Mouse (Mus musculus): ENCODE data around the gene Barx1. TPM values are rescaled to one million over a fixed set of nuclear protein-coding genes. Genes with fewer than 3 reads are reported as not detected.

Gene Barx1
- polyA plus RNA-seq, 1 experiment from 2014 or later: 5.7 TPM

GRCm38 (mm10) chr13:48686666-48687065 is 23.9 kb downstream of the Barx1 start:
- H3K27ac ChIP-seq: no peak overlapping the region
- 40% methylated on average over 5 of the region's 5 CpGs for WGBS
- ATAC-seq (ENCODE audit: low FRiP score): no peak

GRCm38 (mm10) chr13:48691991-48692390 is 29.2 kb downstream of the Barx1 start:
- Histone ChIP-seq H3K4me3 (no peak overlapping the region), H3K9ac (no peak overlapping the region), H3K4me2 (replicated peaks) (no peak overlapping the region), H3K36me3 (no peaks in the 10 kb centered on the region), H3K27me3 (0 out of 2 replicates have a peak, but pooled peaks cover 5% of the 10 kb centered on the region), H3K9me3 (replicated peaks) (peaks cover 12% of the 10 kb centered on the region; the same call in 1 of the 2 replicates), H3K4me1 (0 out of 2 replicates have a peak, but pooled peaks cover 2% of the 10 kb centered on the region), H3K27ac (no peak overlapping the region)
- ATAC-seq (ENCODE audit: low FRiP score): no peak
- WGBS: 61% methylated on average over 2 of the region's 2 CpGs

More at GRCm38 (mm10) chr13:48686666-48687065, 23.9 kb downstream of the Barx1 start:
- Histone ChIP-seq H3K27me3 (peaks cover 9% of the 10 kb centered on the region; the same call in 1 of the 2 replicates), H3K4me1 (peaks cover 5% of the 10 kb centered on the region), H3K9me3 (replicated peaks) (peaks cover 12% of the 10 kb centered on the region; the same call in 1 of the 2 replicates), H3K4me3 (no peak overlapping the region), H3K36me3 (no peaks in the 10 kb centered on the region), H3K4me2 (replicated peaks) (no peak overlapping the region), H3K9ac (no peak overlapping the region)

GRCm38 (mm10) chr13:48694090-48695064 is 31.6 kb downstream of the Barx1 start:
- Histone ChIP-seq H3K9me3 (replicated peaks) (peaks cover 12% of the 10 kb centered on the region; the same call in 1 of the 2 replicates), H3K36me3 (no peaks in the 10 kb centered on the region), H3K4me3 (no peak overlapping the region), H3K27ac (no peak overlapping the region), H3K4me1 (0 out of 2 replicates have a peak, but pooled peaks cover 2% of the 10 kb centered on the region), H3K9ac (no peak overlapping the region), H3K4me2 (replicated peaks) (no peak overlapping the region), H3K27me3 (0 out of 2 replicates have a peak, but pooled peaks cover 5% of the 10 kb centered on the region)
- 68% methylated on average over 27 of the region's 27 CpGs for WGBS
- ATAC-seq (ENCODE audit: low FRiP score): no peak

- ATAC-seq (ENCODE audit: low FRiP score): peak; percentile 76
- Histone ChIP-seq H3K36me3 (no peaks in the 10 kb centered on the region), H3K27me3 (peaks cover 8% of the 10 kb centered on the region), H3K4me1 (peaks cover 5% of the 10 kb centered on the region; the same call in 1 of the 2 replicates), H3K9me3 (replicated peaks) (no peaks in the 10 kb centered on the region), H3K9ac (peak overlapping the region; percentile 53), H3K27ac (no peak overlapping the region), H3K4me3 (peak overlapping the region; percentile 30), H3K4me2 (replicated peaks) (peak overlapping the region; percentile 50)
- 2% methylated on average over 19 of the region's 21 CpGs for WGBS
Observed at GRCm38 (mm10) chr13:48706385-48706951, 43.7 kb downstream of the Barx1 start.

- Histone ChIP-seq H3K4me3 (no peak overlapping the region), H3K4me2 (replicated peaks) (no peak overlapping the region), H3K9me3 (replicated peaks) (no peaks in the 10 kb centered on the region), H3K27me3 (0 out of 2 replicates have a peak, but pooled peaks cover 2% of the 10 kb centered on the region), H3K36me3 (no peaks in the 10 kb centered on the region), H3K4me1 (peaks cover 3% of the 10 kb centered on the region; the same call in 1 of the 2 replicates), H3K9ac (no peak overlapping the region), H3K27ac (no peak overlapping the region)
- WGBS: 76% methylated on average over 2 of the region's 2 CpGs
- no peak for ATAC-seq (ENCODE audit: low FRiP score)
Observed at GRCm38 (mm10) chr13:48712675-48713074, 49.9 kb downstream of the Barx1 start.

GRCm38 (mm10) chr13:48716075-48716474 is 53.3 kb downstream of the Barx1 start:
- H3K36me3 ChIP-seq: no peaks in the 10 kb centered on the region
- 0 out of 2 replicates have a peak, but pooled peaks cover 2% of the 10 kb centered on the region for H3K27me3 ChIP-seq
- 69% methylated on average over 4 of the region's 4 CpGs for WGBS
- H3K4me1 ChIP-seq: peaks cover 3% of the 10 kb centered on the region; the same call in 1 of the 2 replicates
- no peaks in the 10 kb centered on the region; the same call in 1 of the 2 replicates for H3K9me3 ChIP-seq (replicated peaks)
- no peak overlapping the region for H3K9ac ChIP-seq
- no peak overlapping the region for H3K4me2 ChIP-seq (replicated peaks)
- no peak overlapping the region for H3K4me3 ChIP-seq
- no peak for ATAC-seq (ENCODE audit: low FRiP score)
- no peak overlapping the region for H3K27ac ChIP-seq

Other genes with a start within 250 kb of the Barx1 start
- gene Zfp169, start 149.5 kb upstream of the Barx1 start, polyA plus RNA-seq (2016; fragmentation: Nextera tagmentation; extraction: Ambion mirVana): 7.4 TPM in 2 replicates
- 3.2 and 4.0 TPM in 2 replicates for gene A830005F24Rik, start 149.4 kb upstream of the Barx1 start, polyA plus RNA-seq (2016; fragmentation: Nextera tagmentation; extraction: Ambion mirVana)
- 20.5 and 21.4 TPM in 2 replicates for gene Ptpdc1, start 37.3 kb upstream of the Barx1 start, polyA plus RNA-seq (2016; fragmentation: Nextera tagmentation; extraction: Ambion mirVana)
- gene Phf2, start 208.1 kb downstream of the Barx1 start, polyA plus RNA-seq (2016; fragmentation: Nextera tagmentation; extraction: Ambion mirVana): 10.7 and 11.3 TPM in 2 replicates

Measured in hindbrain, embryonic 12.5 days (tissue).